Comparison of ENCODE assay signal across 9 mouse cellular contexts in the genomic region with DNA sequence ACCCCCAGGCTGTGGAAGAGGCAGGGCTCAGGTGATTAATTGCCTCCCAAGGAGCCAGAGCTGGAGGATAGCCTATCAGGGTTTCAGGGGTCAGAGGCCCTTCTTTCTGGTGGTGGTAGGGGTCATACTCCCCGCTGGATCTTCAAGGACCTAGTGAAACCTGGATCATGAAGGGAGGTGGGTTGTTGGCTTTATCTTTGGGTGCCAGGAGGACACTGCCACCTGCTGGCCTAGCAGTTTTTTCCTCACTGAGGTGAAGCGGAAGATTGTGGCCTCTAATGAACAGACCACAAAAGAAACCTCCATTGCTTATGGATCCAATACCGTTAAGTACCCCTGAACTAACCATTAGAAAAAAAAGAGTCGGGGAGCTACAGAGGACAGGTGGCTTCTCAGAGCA. TPM values are rescaled to one million over a fixed set of nuclear protein-coding genes. Genes with fewer than 3 reads are reported as not detected.
A peak's percentile ranks its signal among the peaks of the same experiment; 100 is the strongest.
DNase-seq lines count a peak whose midpoint lies in the region; ATAC-seq and TF ChIP-seq lines count a peak whose summit lies in the region.
"Had no signal": no experiment of that assay in that cellular context is flagged by ENCODE, and none has a peak within 500 bp of the region (broad histone marks: within the 10 kb centered on the region; RNA-seq: fewer than 3 reads in every experiment).

No protein-coding gene starts in this region.

- TF ChIP-seq RAD21 in MEL (IDR thresholded peaks at IDR 0.05; ENCODE audit: low read depth, low read length), result peak; percentile 47

- no peak overlapping the region for H3K27ac ChIP-seq in kidney, adult 2 months (ENCODE audit: insufficient read depth, low read depth, low read length)
- H3K27ac ChIP-seq in kidney, embryonic 15.5 days, result no peak overlapping the region
- no peak overlapping the region for H3K27ac ChIP-seq in MEL (ENCODE audit: control insufficient read depth, low read depth, low read length)
- H3K27ac ChIP-seq: lung, embryonic 15.5 days had no signal

- 38% methylated on average over 4 of the region's 4 CpGs for WGBS in kidney, adult 2 months
- WGBS in kidney, embryonic 15.5 days, result 36% methylated on average over 4 of the region's 4 CpGs
- 33% methylated on average over 4 of the region's 4 CpGs for WGBS in lung, adult 2 months

- peak; percentile 89 for TF ChIP-seq CTCF in kidney, adult 2 months (conservative IDR thresholded peaks at IDR 0.05; ENCODE audit: insufficient read depth, insufficient read length, low read depth, low read length)
- TF ChIP-seq CTCF in MEL (IDR thresholded peaks at IDR 0.05 in 2 of 3, conservative IDR thresholded peaks at IDR 0.05 in 1 of 3; ENCODE audit: control insufficient read depth in 1 of 3, insufficient read depth in 1 of 3, low read depth in 2 of 3, low read length in 3 of 3, poor library complexity in 1 of 3, severe bottlenecking in 1 of 3), result peak; percentile 62 to 77 (median 75)
- peak; percentile 88 for TF ChIP-seq CTCF in lung, adult 2 months (IDR thresholded peaks at IDR 0.05; ENCODE audit: insufficient read depth, low read length)

- H3K27me3 ChIP-seq in kidney, adult 2 months (replicated peaks; ENCODE audit: control insufficient read depth, insufficient read depth, low read length), result no peaks in the 10 kb centered on the region
- peaks cover 17% of the 10 kb centered on the region for H3K27me3 ChIP-seq in kidney, embryonic 15.5 days
- peaks cover 0 to 1% of the 10 kb centered on the region in 2 experiments; a peak in 2 of 4 replicates for H3K27me3 ChIP-seq in MEL (ENCODE audit: control insufficient read depth in 1 of 2, insufficient read depth in 2 of 2, low read length in 2 of 2)

- TF ChIP-seq POLR2A in kidney, adult 2 months (IDR thresholded peaks at IDR 0.05; ENCODE audit: low read depth, low read length), result no peak
- TF ChIP-seq POLR2A in MEL (IDR thresholded peaks at IDR 0.05; ENCODE audit: control insufficient read depth in 1 of 2, insufficient read depth in 1 of 2, low read depth in 1 of 2, low read length in 2 of 2, poor library complexity in 1 of 2), result no peak
- no peak for TF ChIP-seq POLR2A in lung, adult 2 months (IDR thresholded peaks at IDR 0.05; ENCODE audit: borderline replicate concordance, extremely low read depth, low read depth, low read length)

- no peak for ATAC-seq in kidney, embryonic 15.5 days (replicated peaks; ENCODE audit: low FRiP score)

- H3K4me2 ChIP-seq in kidney, embryonic 15.5 days, result no peak overlapping the region
- H3K4me2 ChIP-seq: lung, embryonic 15.5 days had no signal

- TF ChIP-seq EP300 in MEL (IDR thresholded peaks at IDR 0.05; ENCODE audit: low read depth in 1 of 2, low read length in 2 of 2), result no peak

- peak; percentile 65 to 70 for DNase-seq in adrenal gland, adult 18-20 months (ENCODE audit: low spot score in 2 of 2)
- no peak for DNase-seq in adrenal gland, adult 8-10 months
- peak; percentile 74 for DNase-seq in kidney, adult 2 months
- DNase-seq in MEL (ENCODE audit: low read depth, low spot score), result peak; percentile 53
- peak; percentile 62 for DNase-seq in embryo, embryonic 9.5 days (ENCODE audit: extremely low spot score)
- peak; percentile 72 for DNase-seq in lung, adult 2 months
- DNase-seq in spleen, postnatal 36 days (ENCODE audit: low spot score in 2 of 2), result peak; percentile 59 to 64

- H3K36me3 ChIP-seq in kidney, adult 2 months (ENCODE audit: control insufficient read depth, insufficient read depth, low read length), result no peaks in the 10 kb centered on the region
- no peaks in the 10 kb centered on the region for H3K36me3 ChIP-seq in kidney, embryonic 15.5 days
- H3K36me3 ChIP-seq in MEL (ENCODE audit: control insufficient read depth in 1 of 2, insufficient read depth in 2 of 2, low read length in 2 of 2), result peaks cover 0 to under 1% of the 10 kb centered on the region in 2 experiments; a peak in 1 of 4 replicates
- H3K36me3 ChIP-seq: lung, embryonic 15.5 days had no signal

- no peak overlapping the region for H3K4me3 ChIP-seq in kidney, adult 2 months (ENCODE audit: insufficient read depth, low read depth, low read length)
- no peak overlapping the region for H3K4me3 ChIP-seq in kidney, embryonic 15.5 days (replicated peaks)
- no peak overlapping the region for H3K4me3 ChIP-seq in MEL (ENCODE audit: control insufficient read depth in 1 of 2, insufficient read depth in 1 of 2, low read depth in 2 of 2, low read length in 2 of 2)
- H3K4me3 ChIP-seq in lung, adult 2 months (replicated peaks; ENCODE audit: extremely low read depth, low read depth, low read length), result no peak overlapping the region
- H3K4me3 ChIP-seq: lung, embryonic 15.5 days had no signal

- H3K79me2 ChIP-seq in MEL (ENCODE audit: control insufficient read depth, insufficient read depth, low read length, poor library complexity), result no peaks in the 10 kb centered on the region

- H3K9ac ChIP-seq in kidney, embryonic 15.5 days, result no peak overlapping the region
- no peak overlapping the region for H3K9ac ChIP-seq in MEL (ENCODE audit: control insufficient read depth, low read depth, low read length, poor library complexity, severe bottlenecking)
- H3K9ac ChIP-seq: lung, embryonic 15.5 days had no signal

- H3K4me1 ChIP-seq in kidney, adult 2 months (ENCODE audit: control insufficient read depth, insufficient read depth, low read length), result peaks cover 16% of the 10 kb centered on the region
- peaks cover 14% of the 10 kb centered on the region for H3K4me1 ChIP-seq in kidney, embryonic 15.5 days
- H3K4me1 ChIP-seq in MEL (ENCODE audit: control insufficient read depth in 1 of 2, insufficient read depth in 2 of 2, low read length in 2 of 2), result peaks cover 0 to 6% of the 10 kb centered on the region in 2 experiments; a peak in 2 of 4 replicates
- H3K4me1 ChIP-seq in lung, adult 2 months (ENCODE audit: control insufficient read depth, insufficient read depth, low read length), result no peaks in the 10 kb centered on the region
- H3K4me1 ChIP-seq: lung, embryonic 15.5 days had no signal

- no peaks in the 10 kb centered on the region for H3K9me3 ChIP-seq in kidney, embryonic 15.5 days (replicated peaks)
- H3K9me3 ChIP-seq in MEL (replicated peaks; ENCODE audit: insufficient read depth, low read length), result no peaks in the 10 kb centered on the region
- H3K9me3 ChIP-seq: lung, embryonic 15.5 days had no signal

TF ChIP-seq in MEL, 35 proteins besides CTCF, POLR2A, EP300 and RAD21:
- TF ChIP-seq GATA1 (IDR thresholded peaks at IDR 0.05; ENCODE audit: low read depth, low read length) (peak; percentile 36; the same call in 1 of the 2 replicates), SMC3 (IDR thresholded peaks at IDR 0.05; ENCODE audit: low read depth, low read length) (peak; percentile 65), ZC3H11A (IDR thresholded peaks at IDR 0.05; ENCODE audit: low read depth, low read length) (0 out of 2 replicates have a peak, but pooled peaks have one; percentile 17), ELF1 (IDR thresholded peaks at IDR 0.05; ENCODE audit: low read depth, low read length) (no peak)

RNA-seq across cellular contexts. Expression of gene Klhdc8a, which starts 7.7 kb away (rescaled TPM):
- total RNA-seq in adrenal gland, adult 18-20 months (2021), result 100 to 1,000 TPM; 114 to 144 TPM
- 100 to 1,000 TPM; 161 to 353 (median 258) TPM for total RNA-seq in adrenal gland, adult 8-10 months (2022)
- 15.7 and 17.7 TPM in 2 replicates for polyA plus RNA-seq in kidney, adult 2 months (2012; rRNA removed)
- 1.2 and 1.6 TPM in 2 replicates for polyA plus RNA-seq in kidney, embryonic 15.5 days (2015; fragmentation: Nextera tagmentation; extraction: Ambion mirVana)
- not detected in 2 replicates for total RNA-seq in MEL (2012; rRNA removed)
- polyA plus RNA-seq in MEL (2012; ENCODE audit: insufficient read depth in 1 of 2, insufficient read length in 2 of 2, low read depth in 1 of 2, low replicate concordance in 2 of 2, missing spikeins in 1 of 2), result not detected
- 3.2 and 4.6 TPM in 2 replicates for polyA plus RNA-seq in lung, adult 2 months (2012; rRNA removed)

RNA-seq across cellular contexts. Expression of gene Nuak2, which starts 9.8 kb away (rescaled TPM):
- 1 to 10 TPM; 4.6 to 6.9 TPM for total RNA-seq in adrenal gland, adult 18-20 months (2021)
- total RNA-seq in adrenal gland, adult 8-10 months (2022), result 10 to 100 TPM in 1 of 4 experiments, 1 to 10 TPM in 3; 3.8 to 11.9 (median 5.2) TPM
- polyA plus RNA-seq in kidney, adult 2 months (2012; rRNA removed), result 56.1 and 73.7 TPM in 2 replicates
- polyA plus RNA-seq in kidney, embryonic 15.5 days (2015; fragmentation: Nextera tagmentation; extraction: Ambion mirVana), result 3.6 and 3.8 TPM in 2 replicates
- 2.8 and 3.2 TPM in 2 replicates for total RNA-seq in MEL (2012; rRNA removed)
- polyA plus RNA-seq in MEL (2012; ENCODE audit: insufficient read depth in 1 of 2, insufficient read length in 2 of 2, low read depth in 1 of 2, low replicate concordance in 2 of 2, missing spikeins in 1 of 2), result 1 to 10 TPM in 1 of 2 experiments, not detected in 1; 3.0 TPM
- 9.6 and 10.4 TPM in 2 replicates for polyA plus RNA-seq in lung, adult 2 months (2012; rRNA removed)
